Mouse (Mus musculus) brown adipose tissue, adult 24 weeks (tissue): ENCODE measurements around the gene Ctsh. TPM values are rescaled to one million over a fixed set of nuclear protein-coding genes. Genes with fewer than 3 reads are reported as not detected.
"Not testable (repeated sequence)": the region's sequence is repeated elsewhere in the genome, so short reads cannot be mapped to it uniquely, and the experiment has no call there.

Experiments
- H3K27ac ChIP-seq: fragments of 200-500 bp; replicated peaks from 2 replicates; pipeline ENCODE4 v1.5.1; 2012; ENCODE audit warnings: low read depth, mild to moderate bottlenecking, low read length
- H3K4me1 ChIP-seq: fragments of 200-500 bp; 2 replicates; pipeline ENCODE4 v1.6.1; 2012; ENCODE audit warnings: low read length, mixed read lengths; ENCODE audit not compliant: control insufficient read depth, insufficient read depth, insufficient read length
- H3K4me3 ChIP-seq: fragments of 200-500 bp; 2 replicates; pipeline ENCODE4 v1.5.1; 2012; ENCODE audit warnings: low read depth, mild to moderate bottlenecking, low read length, moderate library complexity; ENCODE audit not compliant: insufficient read depth
- polyA plus RNA-seq: library from polyadenylated mRNA; stranded (reverse); fragments of >200 nt; gene quantifications from 2 replicates; pipeline ENCODE4 v1.2.4, GENCODE M21; 2012; ENCODE audit not compliant: missing spikeins, insufficient read depth, insufficient read length

The Ctsh gene
- polyA plus RNA-seq, 1 experiment = 22.4 TPM

GRCm38 (mm10) chr9:90076131-90076530 lies 22.2 kb downstream of the Ctsh start:
- Histone ChIP-seq H3K4me3 (no peak overlapping the region), H3K27ac (no peak overlapping the region), H3K4me1 (no peaks in the 10 kb centered on the region)

- no peaks in the 10 kb centered on the region for H3K4me1 ChIP-seq
- no peak overlapping the region for H3K27ac ChIP-seq
- H3K4me3 ChIP-seq = no peak overlapping the region
Measured at GRCm38 (mm10) chr9:90076849-90077461, 23.0 kb downstream of the Ctsh start.

GRCm38 (mm10) chr9:90081961-90082360 lies 28.0 kb downstream of the Ctsh start:
- H3K4me3 ChIP-seq, H3K4me1 ChIP-seq, H3K27ac ChIP-seq: not testable (repeated sequence)

GRCm38 (mm10) chr9:90082992-90083391 lies 29.0 kb downstream of the Ctsh start:
- H3K4me1 ChIP-seq = no peaks in the 10 kb centered on the region
- H3K27ac ChIP-seq = no peak overlapping the region
- no peak overlapping the region for H3K4me3 ChIP-seq

- Histone ChIP-seq H3K4me1 (no peaks in the 10 kb centered on the region), H3K27ac (no peak overlapping the region), H3K4me3 (no peak overlapping the region)
Measured at GRCm38 (mm10) chr9:90084152-90084551, 30.2 kb downstream of the Ctsh start.

GRCm38 (mm10) chr9:90084766-90085468 lies 31.0 kb downstream of the Ctsh start:
- Histone ChIP-seq H3K4me1 (no peaks in the 10 kb centered on the region), H3K27ac (no peak overlapping the region), H3K4me3 (no peak overlapping the region)

GRCm38 (mm10) chr9:90087906-90088485 lies 34.0 kb downstream of the Ctsh start:
- no peaks in the 10 kb centered on the region for H3K4me1 ChIP-seq
- no peak overlapping the region for H3K27ac ChIP-seq
- H3K4me3 ChIP-seq = no peak overlapping the region

- H3K4me3 ChIP-seq = no peak overlapping the region
- H3K4me1 ChIP-seq = no peaks in the 10 kb centered on the region
- H3K27ac ChIP-seq = no peak overlapping the region
Measured at GRCm38 (mm10) chr9:90089339-90090104, 35.6 kb downstream of the Ctsh start.

- Histone ChIP-seq H3K4me1 (no peaks in the 10 kb centered on the region), H3K27ac (no peak overlapping the region), H3K4me3 (no peak overlapping the region)
Measured at GRCm38 (mm10) chr9:90098934-90099333, 45.0 kb downstream of the Ctsh start.

GRCm38 (mm10) chr9:90100760-90101159 lies 46.8 kb downstream of the Ctsh start:
- Histone ChIP-seq H3K4me3 (no peak overlapping the region), H3K27ac (no peak overlapping the region)

GRCm38 (mm10) chr9:90105462-90105861 lies 51.5 kb downstream of the Ctsh start:
- Histone ChIP-seq H3K27ac (no peak overlapping the region), H3K4me1 (no peaks in the 10 kb centered on the region), H3K4me3 (no peak overlapping the region)

More at GRCm38 (mm10) chr9:90100760-90101159, 46.8 kb downstream of the Ctsh start:
- H3K4me1 ChIP-seq = no peaks in the 10 kb centered on the region

GRCm38 (mm10) chr9:90106915-90107314 lies 53.0 kb downstream of the Ctsh start:
- H3K4me3 ChIP-seq = no peak overlapping the region
- H3K27ac ChIP-seq = no peak overlapping the region
- no peaks in the 10 kb centered on the region for H3K4me1 ChIP-seq

- H3K4me1 ChIP-seq = 0 out of 2 replicates have a peak, but pooled peaks cover 3% of the 10 kb centered on the region
- H3K4me3 ChIP-seq = no peak overlapping the region
- H3K27ac ChIP-seq = no peak overlapping the region
Measured at GRCm38 (mm10) chr9:90108272-90108671, 54.3 kb downstream of the Ctsh start.

- Histone ChIP-seq H3K4me3 (no peak overlapping the region), H3K27ac (no peak overlapping the region), H3K4me1 (0 out of 2 replicates have a peak, but pooled peaks cover 3% of the 10 kb centered on the region)
Measured at GRCm38 (mm10) chr9:90109386-90109785, 55.4 kb downstream of the Ctsh start.

- H3K4me3 ChIP-seq = peak overlapping the region; percentile 93
- peak overlapping the region; percentile 3; the same call in 1 of the 2 replicates for H3K27ac ChIP-seq
- H3K4me1 ChIP-seq = 0 out of 2 replicates have a peak, but pooled peaks cover 3% of the 10 kb centered on the region
Measured at GRCm38 (mm10) chr9:90113151-90113550, 59.2 kb downstream of the Ctsh start.
